Comparison of ENCODE assay signal across 10 mouse cellular contexts in the genomic region with DNA sequence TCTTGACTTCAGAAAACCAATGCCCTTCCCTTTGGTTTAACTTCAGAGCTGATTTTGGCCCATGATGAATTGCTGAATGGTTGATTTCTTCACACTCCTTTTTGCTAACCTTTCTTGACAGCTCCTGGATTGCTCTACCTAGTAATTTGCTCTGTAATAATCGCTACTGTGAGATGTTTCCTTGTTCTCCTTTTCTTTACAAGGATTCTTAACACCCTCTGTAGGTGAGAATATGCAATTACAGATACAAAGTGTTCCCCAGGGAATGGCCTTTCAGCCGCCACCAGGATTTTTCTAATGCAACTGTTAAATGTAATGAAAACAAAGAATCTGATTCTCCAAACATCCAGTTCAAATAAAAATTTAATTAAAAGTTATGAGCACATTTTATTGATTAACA.
DNase-seq lines count a peak whose midpoint lies in the region; ATAC-seq and TF ChIP-seq lines count a peak whose summit lies in the region.
"Had no signal": no experiment of that assay in that cellular context is flagged by ENCODE, and none has a peak within 500 bp of the region (broad histone marks: within the 10 kb centered on the region; RNA-seq: fewer than 3 reads in every experiment).

No protein-coding gene starts in this region.

- H3K4me2 ChIP-seq in forebrain, embryonic 14.5 days (ENCODE audit: low read length): no peak overlapping the region
- H3K4me2 ChIP-seq in forebrain, embryonic 16.5 days (ENCODE audit: low read length): no peak overlapping the region
- no peak overlapping the region for H3K4me2 ChIP-seq in limb, embryonic 14.5 days (replicated peaks; ENCODE audit: low read depth, low read length, severe bottlenecking)

- no peaks in the 10 kb centered on the region for H3K9me3 ChIP-seq in forebrain, embryonic 14.5 days (replicated peaks; ENCODE audit: control insufficient read depth, low read length)
- no peaks in the 10 kb centered on the region for H3K9me3 ChIP-seq in forebrain, embryonic 16.5 days (ENCODE audit: control insufficient read depth, low read length)
- H3K9me3 ChIP-seq in limb, embryonic 14.5 days (ENCODE audit: control insufficient read depth, low read length): no peaks in the 10 kb centered on the region
- no peaks in the 10 kb centered on the region for H3K9me3 ChIP-seq in limb, embryonic 10.5 days (replicated peaks)

- no peak overlapping the region for H3K4me3 ChIP-seq in forebrain, embryonic 14.5 days (ENCODE audit: low read depth, low read length)
- no peak overlapping the region for H3K4me3 ChIP-seq in forebrain, embryonic 16.5 days (replicated peaks; ENCODE audit: low read length)
- no peak overlapping the region for H3K4me3 ChIP-seq in limb, embryonic 14.5 days (replicated peaks; ENCODE audit: low read length)
- no peak overlapping the region for H3K4me3 ChIP-seq in limb, embryonic 10.5 days

- no peaks in the 10 kb centered on the region for H3K4me1 ChIP-seq in forebrain, embryonic 14.5 days (ENCODE audit: control insufficient read depth, insufficient read depth, low read length)
- H3K4me1 ChIP-seq in forebrain, embryonic 16.5 days (replicated peaks; ENCODE audit: control insufficient read depth, insufficient read depth, low read length): no peaks in the 10 kb centered on the region
- H3K4me1 ChIP-seq in limb, embryonic 14.5 days (ENCODE audit: control insufficient read depth, insufficient read depth, low read length): no peaks in the 10 kb centered on the region
- H3K4me1 ChIP-seq in limb, embryonic 10.5 days: peaks cover 26% of the 10 kb centered on the region

- no peak for TF ChIP-seq POLR2A in limb, embryonic 14.5 days (IDR thresholded peaks at IDR 0.05; ENCODE audit: borderline replicate concordance, extremely low read depth, insufficient read depth, insufficient read length)

- WGBS in forebrain, embryonic 14.5 days: 10% methylated on average over 2 of the region's 2 CpGs
- WGBS in forebrain, embryonic 16.5 days: 9% methylated on average over 2 of the region's 2 CpGs
- WGBS in limb, embryonic 14.5 days: 10% methylated on average over 2 of the region's 2 CpGs
- WGBS in limb, embryonic 10.5 days: 7% methylated on average over 2 of the region's 2 CpGs

- H3K27ac ChIP-seq in forebrain, embryonic 14.5 days (ENCODE audit: low read depth, low read length): no peak overlapping the region
- no peak overlapping the region for H3K27ac ChIP-seq in forebrain, embryonic 16.5 days (ENCODE audit: low read length)
- H3K27ac ChIP-seq in limb, embryonic 14.5 days (replicated peaks; ENCODE audit: low read depth, low read length): no peak overlapping the region
- no peak overlapping the region for H3K27ac ChIP-seq in limb, embryonic 10.5 days

- no peak overlapping the region for H3K9ac ChIP-seq in forebrain, embryonic 14.5 days (ENCODE audit: low read length)
- H3K9ac ChIP-seq in forebrain, embryonic 16.5 days (replicated peaks; ENCODE audit: low read depth, low read length): no peak overlapping the region
- no peak overlapping the region for H3K9ac ChIP-seq in limb, embryonic 14.5 days (ENCODE audit: low read depth, low read length, severe bottlenecking)

- peaks cover 4% of the 10 kb centered on the region; the same call in 1 of the 2 replicates for H3K27me3 ChIP-seq in forebrain, embryonic 14.5 days (replicated peaks; ENCODE audit: control insufficient read depth, insufficient read depth, low read length)
- no peaks in the 10 kb centered on the region; the same call in 1 of the 2 replicates for H3K27me3 ChIP-seq in forebrain, embryonic 16.5 days (replicated peaks; ENCODE audit: control insufficient read depth, insufficient read depth, low read length)
- H3K27me3 ChIP-seq in limb, embryonic 14.5 days (ENCODE audit: control insufficient read depth, insufficient read depth, low read length): no peaks in the 10 kb centered on the region
- peaks cover 34% of the 10 kb centered on the region for H3K27me3 ChIP-seq in limb, embryonic 10.5 days (ENCODE audit: low read depth, poor library complexity, severe bottlenecking)

- DNase-seq in forebrain, embryonic 14.5 days (ENCODE audit: low spot score): peak; percentile 79
- DNase-seq in limb, embryonic 14.5 days (ENCODE audit: low spot score): peak; percentile 61
- DNase-seq in limb, embryonic 10.5 days (ENCODE audit: low spot score): no peak
- DNase-seq in brain, adult 2 months (ENCODE audit: low read depth, low spot score): peak; percentile 55
- DNase-seq in layer of hippocampus, adult 8-10 months (ENCODE audit: low spot score in 2 of 2): no peak
- DNase-seq in adrenal gland, postnatal 14 days: no peak
- DNase-seq: kidney, postnatal 4 days; thymus, postnatal 36 days had no signal

- no peak for ATAC-seq in forebrain, embryonic 14.5 days
- ATAC-seq in forebrain, embryonic 16.5 days: no peak
- ATAC-seq in limb, embryonic 14.5 days (ENCODE audit: low FRiP score, low read depth): no peak
- 0 out of 2 replicates have a peak, but pooled peaks have one; percentile 34 for ATAC-seq in megakaryocyte progenitor cell, adult 5-6 weeks (replicated peaks; ENCODE audit: poor library complexity)

- H3K36me3 ChIP-seq in forebrain, embryonic 14.5 days (ENCODE audit: control insufficient read depth, insufficient read depth, low read length): no peaks in the 10 kb centered on the region
- H3K36me3 ChIP-seq in forebrain, embryonic 16.5 days (ENCODE audit: control insufficient read depth, insufficient read depth): no peaks in the 10 kb centered on the region
- H3K36me3 ChIP-seq in limb, embryonic 14.5 days (ENCODE audit: control insufficient read depth, insufficient read depth, low read length): no peaks in the 10 kb centered on the region
- H3K36me3 ChIP-seq in limb, embryonic 10.5 days: no peaks in the 10 kb centered on the region

Comparison
In these comparisons a context has a peak if more than half of its experiments do, and no peak if none do; other contexts are left out.
1. DNase-seq: peak in forebrain, embryonic 14.5 days (single experiment), limb, embryonic 14.5 days (single experiment) and brain, adult 2 months (single experiment); none in limb, embryonic 10.5 days (single experiment), layer of hippocampus, adult 8-10 months (0 of 2) and adrenal gland, postnatal 14 days (single experiment).